Mouse (Mus musculus): ENCODE measurements around the gene Gfra4.

Gfra4 gene

GRCm38 (mm10) chr2:131042988-131043387, at the start of gene Gfra4:
TSS of gene Gfra4 (minus strand) at chr2:131043088.
- DNase-seq: no peak

DNA sequence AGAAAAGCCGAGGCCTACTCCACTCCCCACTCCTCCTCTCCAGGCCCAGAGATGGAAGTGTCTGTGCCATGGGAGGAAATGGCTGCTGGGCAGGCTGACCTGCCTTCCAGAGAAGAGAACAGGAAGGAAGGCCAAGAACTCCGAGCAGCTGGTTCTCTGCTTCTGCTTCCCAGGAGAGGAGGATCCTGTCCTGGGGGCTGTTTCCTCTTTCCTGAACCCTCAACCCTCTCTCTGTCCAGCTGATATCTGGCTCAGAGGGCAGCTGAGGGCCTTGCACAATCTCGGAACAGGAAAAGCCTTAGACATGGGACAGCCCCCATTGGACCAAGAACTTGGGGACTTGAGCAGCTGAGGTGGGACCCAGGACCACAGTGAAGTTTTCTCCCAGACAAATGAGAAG, 48.0 kb upstream of the Gfra4 start:
- DNase-seq: no peak

GRCm38 (mm10) chr2:131089634-131090033, 46.7 kb upstream of the Gfra4 start:
- DNase-seq: no peak

- no peak for DNase-seq
Observed at GRCm38 (mm10) chr2:131088581-131088980, 45.7 kb upstream of the Gfra4 start.

DNA sequence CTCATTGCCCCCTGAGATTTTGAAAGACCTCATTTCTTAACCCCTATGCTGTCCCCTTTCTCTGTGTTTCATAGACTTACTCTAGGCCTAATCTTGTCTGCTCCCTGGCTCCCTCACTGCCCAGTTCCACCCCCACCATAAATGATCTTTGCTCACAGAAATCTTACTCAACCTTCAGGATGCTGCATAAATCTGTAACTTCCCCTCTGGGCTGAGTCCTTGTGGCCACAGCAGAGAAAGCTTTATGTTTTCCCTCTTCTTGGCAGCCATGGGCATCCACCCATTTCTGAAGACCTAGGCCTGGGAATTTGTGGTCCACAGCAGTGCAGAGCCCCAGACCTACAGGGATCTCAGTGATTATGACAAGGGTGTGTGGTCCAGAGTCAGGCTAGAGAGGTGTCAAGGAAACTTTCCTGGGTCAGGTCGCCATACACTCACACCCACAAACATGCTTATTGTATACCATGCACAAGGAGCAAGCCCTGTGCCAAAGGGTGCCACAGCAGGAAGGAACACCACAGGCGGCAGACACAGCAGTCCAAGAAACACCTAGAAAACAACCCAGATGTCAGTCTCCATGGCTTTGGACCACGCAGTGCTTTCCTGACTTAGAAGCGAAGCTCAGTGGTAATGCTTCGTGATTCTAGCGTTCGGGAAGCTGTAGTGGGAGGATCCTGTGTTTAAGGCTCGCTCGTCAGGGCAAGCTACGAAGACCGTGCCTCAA, 43.9 kb upstream of the Gfra4 start, which contains the start of gene Siglec1:
Siglec1 (minus strand) TSS at position 99 of the 724 bp plus-strand sequence.
- no peak for DNase-seq

GRCm38 (mm10) chr2:131084206-131084605, 41.3 kb upstream of the Gfra4 start:
- DNase-seq: no peak

- DNase-seq: no peak
Observed at GRCm38 (mm10) chr2:131080507-131080906, 37.6 kb upstream of the Gfra4 start.

DNA sequence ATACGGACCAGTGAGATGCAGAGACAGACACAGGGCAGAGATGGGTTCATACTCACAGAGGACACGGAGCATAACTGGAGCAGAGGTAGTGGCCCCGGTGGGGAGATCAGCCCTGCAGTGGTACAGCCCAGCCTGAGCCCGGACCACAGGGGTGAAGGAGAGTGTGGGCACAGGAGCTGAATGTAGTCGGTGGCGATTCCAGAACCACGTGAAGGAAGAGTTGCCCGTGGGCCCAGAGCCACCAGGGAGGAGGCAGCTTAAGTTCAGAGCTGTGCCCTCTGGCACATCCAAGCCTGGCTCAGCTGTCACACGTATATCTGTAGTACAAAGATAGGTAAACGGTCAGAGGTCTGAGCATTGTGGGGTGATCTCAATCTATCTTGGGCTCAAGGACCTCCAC, 29.6 kb upstream of the Gfra4 start:
- no peak for DNase-seq

GRCm38 (mm10) chr2:131067481-131067880, 24.6 kb upstream of the Gfra4 start:
- no peak for DNase-seq

DNA sequence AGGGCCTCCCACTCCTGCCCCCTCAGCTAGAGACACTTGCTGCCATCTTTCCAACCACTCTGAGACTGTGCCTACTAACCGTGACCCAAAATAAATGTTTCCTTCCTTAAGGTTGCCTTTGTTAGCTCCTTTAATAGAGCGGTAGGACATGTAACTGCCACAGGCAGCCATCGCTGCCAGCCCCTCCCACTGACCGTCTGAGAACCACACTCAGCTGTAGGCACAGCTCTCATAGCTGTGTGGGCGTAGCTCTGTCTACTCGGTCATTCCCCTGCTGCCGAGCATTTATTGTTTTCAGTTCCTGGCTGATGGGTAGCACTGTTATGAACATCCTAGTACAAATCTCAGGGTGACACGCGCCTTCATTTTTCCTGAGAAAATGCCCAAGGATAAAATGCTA, 23.5 kb upstream of the Gfra4 start:
- DNase-seq: no peak

DNA sequence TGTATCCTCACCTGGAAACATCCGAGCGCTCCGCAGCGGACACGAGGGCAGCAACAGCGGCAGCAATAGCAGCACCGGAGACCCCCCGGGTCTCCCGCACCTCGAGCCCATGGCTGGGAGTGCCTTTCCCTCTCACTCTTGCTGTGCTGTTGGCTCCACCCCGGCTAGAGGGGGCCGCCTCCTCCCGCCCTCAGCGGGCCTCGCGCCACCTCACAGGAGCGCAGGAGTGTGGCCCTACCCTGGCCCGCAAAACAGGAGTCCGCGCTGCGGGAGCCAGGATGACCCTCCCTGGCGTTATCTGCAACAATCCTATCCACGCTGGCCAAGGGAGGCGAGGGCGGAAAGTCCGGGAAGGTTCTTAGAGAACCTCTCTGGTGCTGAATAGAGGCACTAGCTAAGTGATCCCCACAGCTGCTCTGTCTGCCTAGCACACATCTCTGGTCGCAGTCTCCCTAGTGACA, 20.5 kb upstream of the Gfra4 start, which contains the start of gene Adam33:
Adam33 (minus strand) TSS at position 411 of the 461 bp plus-strand sequence.
- DNase-seq: no peak

GRCm38 (mm10) chr2:131061607-131062006, 18.7 kb upstream of the Gfra4 start:
- no peak for DNase-seq

DNA sequence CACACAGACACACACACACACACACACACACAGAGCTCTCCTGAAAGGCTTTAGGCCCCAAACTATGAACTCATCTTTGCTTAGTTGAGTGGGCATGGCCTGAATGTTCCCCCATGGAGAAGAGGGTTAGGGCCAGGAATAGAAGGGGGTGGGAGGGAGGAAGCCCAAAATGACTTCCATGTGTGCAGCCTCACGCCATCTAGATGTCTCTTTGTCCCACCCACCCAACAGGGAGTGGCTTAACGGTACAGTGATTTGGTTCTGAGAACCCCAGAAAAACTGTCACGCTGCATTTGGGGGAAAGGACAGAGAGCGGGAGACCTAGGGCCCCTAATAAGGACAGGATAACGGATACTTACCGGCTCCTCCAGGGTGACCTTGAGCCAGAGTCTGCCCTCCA, 17.9 kb upstream of the Gfra4 start:
- DNase-seq: no peak

DNA sequence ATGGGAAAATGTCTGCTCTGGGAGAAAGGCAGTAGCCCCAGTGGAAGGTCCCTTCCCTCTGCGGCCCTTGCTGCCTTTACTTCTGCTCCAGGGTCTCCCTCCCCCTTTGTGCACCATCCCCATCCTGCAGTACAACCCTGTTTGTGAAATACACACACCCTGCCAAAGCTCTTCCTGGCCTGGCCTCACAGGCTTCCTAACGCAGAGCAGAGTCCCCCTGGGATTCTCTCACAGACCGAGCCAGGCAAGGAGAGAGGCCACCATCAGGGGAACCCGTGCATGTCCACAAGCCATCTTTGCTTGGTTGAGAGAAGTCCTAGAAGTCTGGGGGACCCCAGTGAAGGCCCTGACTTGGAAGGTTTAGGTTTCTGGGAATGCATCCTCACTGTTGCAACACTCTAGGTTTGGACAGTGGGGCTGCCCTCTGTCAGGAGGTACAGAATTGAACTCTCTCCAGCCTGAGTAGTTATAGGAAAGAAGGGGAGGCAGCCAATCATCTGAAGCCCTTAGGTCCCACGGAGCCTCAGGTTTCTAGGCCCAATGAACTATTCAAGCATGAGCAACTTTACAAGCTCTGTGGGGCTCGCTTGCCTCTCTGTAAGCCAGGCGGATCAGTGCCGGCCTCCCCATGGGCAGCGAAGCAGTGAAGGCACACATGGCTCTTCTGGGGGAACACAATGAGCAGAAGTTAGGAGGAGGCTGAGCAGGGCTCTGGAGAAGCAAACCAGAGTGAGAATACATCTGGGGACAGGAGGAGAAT, 17.1 kb upstream of the Gfra4 start:
- no peak for DNase-seq

DNA sequence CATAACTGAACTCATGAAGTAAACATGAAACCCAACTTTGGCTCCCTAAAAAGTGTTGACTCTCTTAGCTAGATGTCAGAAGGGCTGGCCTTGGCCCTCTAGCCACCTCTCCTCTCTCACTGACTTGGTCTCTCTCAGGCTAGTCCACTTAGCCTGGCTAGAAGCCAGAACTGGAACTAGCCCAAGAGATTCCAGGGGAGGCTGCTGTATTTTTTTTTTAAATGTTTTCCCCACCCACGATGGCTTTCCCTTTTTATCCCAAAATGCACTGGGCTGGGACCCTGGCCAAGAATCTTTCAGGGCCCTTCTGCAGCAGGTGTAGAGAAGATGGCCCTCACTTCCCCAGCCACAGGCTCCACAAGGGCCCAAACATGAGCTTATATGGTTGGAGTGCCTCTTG, 16.5 kb upstream of the Gfra4 start:
- no peak for DNase-seq

GRCm38 (mm10) chr2:131058672-131059071, 15.8 kb upstream of the Gfra4 start:
- DNase-seq: no peak

- no peak for DNase-seq
Observed at GRCm38 (mm10) chr2:131056191-131056590, 13.3 kb upstream of the Gfra4 start.

DNA sequence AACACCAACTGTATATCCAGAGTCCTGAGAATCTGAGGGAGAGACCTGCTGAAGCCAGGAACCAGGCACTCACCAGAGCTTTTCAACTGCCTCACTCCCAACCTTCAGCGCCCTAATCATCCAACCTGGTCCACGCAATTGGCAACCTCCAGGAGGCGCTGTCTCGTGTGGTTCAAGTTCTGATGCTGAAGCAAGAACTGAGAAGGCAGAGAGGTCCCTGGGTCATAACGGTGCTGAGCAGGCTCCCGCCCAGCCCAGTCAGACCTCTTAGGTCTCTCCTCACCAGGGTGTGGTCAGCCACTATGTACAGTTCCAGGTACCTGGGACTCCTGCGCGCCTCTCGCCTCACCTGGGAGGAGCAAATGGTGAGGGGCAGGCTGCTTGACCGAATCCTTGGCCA, 12.7 kb upstream of the Gfra4 start:
- no peak for DNase-seq

- no peak for DNase-seq
Observed at GRCm38 (mm10) chr2:131054646-131055264, 11.9 kb upstream of the Gfra4 start.

- no peak for DNase-seq
Observed at GRCm38 (mm10) chr2:131053851-131054645, 11.2 kb upstream of the Gfra4 start.

- no peak for DNase-seq
Observed at GRCm38 (mm10) chr2:131052862-131053418, 10.1 kb upstream of the Gfra4 start.

GRCm38 (mm10) chr2:131052043-131052442, 9.2 kb upstream of the Gfra4 start:
- no peak for DNase-seq

- no peak for DNase-seq
Observed at GRCm38 (mm10) chr2:131046025-131046424, 3.1 kb upstream of the Gfra4 start.
